Mouse (Mus musculus) erythroblast, embryonic 14.5 days (primary cell): Measurements from ENCODE around the gene Adipoq.

Source experiments
- GATA1 ChIP-seq: IDR thresholded peaks from 2 replicates; pipeline ENCODE4 v1.6.1; 2012; ENCODE audit warnings: low read length, inconsistent platforms, mixed read lengths
- TAL1 ChIP-seq: IDR thresholded peaks from 3 replicates; pipeline ENCODE4 v1.6.1; 2012; ENCODE audit warnings: low read length, inconsistent platforms, mixed read lengths

GRCm38 (mm10) chr16:23114339-23115171, 31.8 kb upstream of the Adipoq start:
- TF ChIP-seq GATA1 (no peak), TAL1 (no peak)
